Mouse (Mus musculus) limb, embryonic 10.5 days (tissue): ENCODE results near the gene Fzd2. TPM values are rescaled to one million over a fixed set of nuclear protein-coding genes. Genes with fewer than 3 reads are reported as not detected.

Experiments
- DNase-seq: peaks from one replicate; pipeline ENCODE4 v3.0.0-alpha.2; 2017; ENCODE audit warnings: low spot score
- H3K27ac ChIP-seq: fragments of 300-500 bp; sonication (generic); 2 replicates; pipeline ENCODE4 v1.5.1; 2016; ENCODE audit warnings: mild to moderate bottlenecking
- H3K27me3 ChIP-seq: fragments of 300-500 bp; sonication (generic); 2 replicates; pipeline ENCODE4 v1.6.1; 2016; ENCODE audit warnings: low read depth, mild to moderate bottlenecking; ENCODE audit not compliant: poor library complexity, severe bottlenecking
- H3K36me3 ChIP-seq: fragments of 300-500 bp; sonication (generic); 2 replicates; pipeline ENCODE4 v1.6.1; 2016; ENCODE audit warnings: mild to moderate bottlenecking, moderate library complexity
- H3K4me1 ChIP-seq: fragments of 300-500 bp; sonication (generic); 2 replicates; pipeline ENCODE4 v1.6.1; 2016
- H3K4me3 ChIP-seq: fragments of 300-500 bp; sonication (generic); 2 replicates; pipeline ENCODE4 v1.5.1; 2016; ENCODE audit warnings: mild to moderate bottlenecking, moderate library complexity
- H3K9me3 ChIP-seq: fragments of 300-500 bp; sonication (generic); replicated peaks from 2 replicates; pipeline ENCODE4 v1.6.1; 2016; ENCODE audit warnings: mild to moderate bottlenecking
- WGBS: fragments of 180-500 bp; shearing (Covaris S2); methylation state at CpG from one replicate; pipeline ENCODE4 v1.1.7; 2016; 5-methylcytosine and 5-hydroxymethylcytosine counted together
- polyA plus RNA-seq: library from polyadenylated mRNA; unstranded; fragments of >200 nt; fragmentation: Nextera tagmentation; extraction: Ambion mirVana; gene quantifications from 2 replicates; pipeline ENCODE4 v1.2.1, GENCODE M21; 2016

Gene Fzd2
- polyA plus RNA-seq, 1 experiment from 2014 or later: 59.8 TPM

DNA sequence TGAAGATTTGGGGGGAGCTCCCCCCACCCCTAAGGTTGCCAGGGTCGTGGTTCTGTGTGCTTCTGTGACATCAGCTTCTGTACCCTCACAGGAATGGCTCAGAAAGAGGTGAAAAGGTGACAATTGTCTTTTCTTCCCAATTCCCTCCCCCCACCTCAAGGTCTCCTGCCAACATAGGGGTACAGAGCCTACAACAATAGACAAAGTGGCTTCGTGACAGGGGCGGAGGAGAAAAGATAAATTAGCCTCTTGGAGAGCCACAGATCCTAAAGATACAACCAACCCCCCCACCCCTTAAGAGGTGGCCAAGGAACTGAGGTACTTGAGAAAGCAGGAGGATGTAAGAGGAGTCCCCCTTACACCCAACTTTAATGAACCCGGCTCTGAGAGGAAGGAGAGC lies 4.5 kb downstream of the Fzd2 start:
- H3K36me3 ChIP-seq: peaks cover 19% of the 10 kb centered on the region
- peak overlapping the region; percentile 99 for H3K27ac ChIP-seq
- no peaks in the 10 kb centered on the region for H3K9me3 ChIP-seq
- no peaks in the 10 kb centered on the region for H3K27me3 ChIP-seq
- no peak for DNase-seq
- WGBS: 16% methylated on average over 4 of the region's 4 CpGs
- peaks cover 48% of the 10 kb centered on the region for H3K4me1 ChIP-seq
- H3K4me3 ChIP-seq: peak overlapping the region; percentile 87

DNA sequence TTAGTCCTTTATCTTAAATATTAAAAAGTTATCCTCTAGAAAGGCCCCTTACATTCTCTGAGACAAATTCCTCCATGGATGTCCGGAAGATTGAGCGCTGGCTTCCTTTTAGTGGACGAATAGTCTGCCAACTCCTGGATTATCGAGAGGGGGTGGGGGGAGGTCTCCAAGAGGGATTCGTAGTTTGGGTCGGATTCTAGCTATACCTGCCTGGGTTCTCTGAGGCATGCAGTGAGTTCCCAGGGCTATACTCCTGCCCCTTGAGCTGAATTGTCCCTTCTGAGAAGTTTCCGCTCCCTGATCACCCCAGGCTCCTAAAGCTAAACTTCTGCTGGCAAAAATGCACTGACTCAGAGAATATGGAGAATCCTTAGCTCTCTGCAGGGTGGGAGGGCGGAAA lies 5.3 kb downstream of the Fzd2 start:
- Histone ChIP-seq H3K4me1 (peaks cover 48% of the 10 kb centered on the region), H3K9me3 (no peaks in the 10 kb centered on the region), H3K36me3 (peaks cover 19% of the 10 kb centered on the region), H3K4me3 (peak overlapping the region; percentile 87), H3K27me3 (no peaks in the 10 kb centered on the region), H3K27ac (peak overlapping the region; percentile 99)
- no peak for DNase-seq
- 50% methylated on average over 8 of the region's 8 CpGs for WGBS

DNA sequence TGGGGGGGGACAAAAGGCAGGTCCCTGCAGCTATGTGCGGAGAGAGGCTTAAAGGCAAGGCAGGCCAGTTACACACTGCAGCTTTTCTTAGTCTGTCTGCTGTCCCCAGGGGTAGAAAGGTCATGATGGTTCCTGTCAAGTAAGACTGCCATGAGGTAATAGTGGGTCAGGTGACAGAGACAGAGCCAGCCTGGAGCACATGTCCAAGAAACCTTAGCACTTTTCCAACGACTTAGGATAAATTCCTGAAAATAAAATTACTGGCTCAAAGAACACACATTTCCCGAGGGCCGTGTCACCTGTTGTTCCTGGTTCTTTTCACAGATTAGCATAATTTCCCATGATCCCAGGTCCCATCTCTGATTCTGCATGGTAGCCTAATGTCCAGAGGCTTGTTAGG lies 6.1 kb downstream of the Fzd2 start:
- H3K36me3 ChIP-seq: peaks cover 18% of the 10 kb centered on the region
- peak overlapping the region; percentile 87 for H3K4me3 ChIP-seq
- no peaks in the 10 kb centered on the region for H3K27me3 ChIP-seq
- 21% methylated on average over 4 of the region's 4 CpGs for WGBS
- H3K9me3 ChIP-seq: no peaks in the 10 kb centered on the region
- H3K27ac ChIP-seq: peak overlapping the region; percentile 99
- no peak for DNase-seq
- peaks cover 48% of the 10 kb centered on the region for H3K4me1 ChIP-seq

DNA sequence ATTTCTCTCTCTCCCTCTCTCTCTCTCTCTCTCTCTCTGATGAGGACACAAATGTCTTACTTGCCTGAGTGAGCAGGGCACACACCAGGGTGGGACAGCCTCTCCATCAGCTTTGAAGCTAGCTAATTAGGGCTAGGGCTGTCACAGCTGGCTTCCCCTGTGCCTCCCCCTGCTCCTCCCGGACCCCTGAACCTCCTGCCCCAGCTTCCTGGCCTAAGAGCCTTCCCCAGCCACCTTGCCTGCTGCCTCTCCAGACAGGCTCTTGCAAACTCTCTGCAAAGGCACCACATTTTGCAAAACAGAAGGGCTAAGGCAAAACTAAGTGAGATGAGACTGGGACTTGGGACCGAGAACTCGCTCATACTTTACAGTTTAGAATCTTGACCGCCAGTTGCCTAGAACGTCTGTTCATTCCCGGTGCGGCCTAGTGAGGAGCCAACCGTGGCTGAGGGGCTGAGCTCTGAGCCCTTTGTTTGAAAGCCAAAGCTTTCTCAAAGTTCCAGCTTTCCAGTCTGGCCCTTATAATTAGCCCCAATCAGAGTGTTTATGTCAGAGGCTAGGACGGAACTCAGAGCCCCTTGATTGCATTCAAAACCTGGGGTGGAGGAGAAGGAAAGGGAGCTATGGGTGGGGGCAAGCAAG lies 6.6 kb downstream of the Fzd2 start:
- H3K4me1 ChIP-seq: peaks cover 48% of the 10 kb centered on the region
- H3K27me3 ChIP-seq: no peaks in the 10 kb centered on the region
- H3K9me3 ChIP-seq: no peaks in the 10 kb centered on the region
- 6% methylated on average over 9 of the region's 9 CpGs for WGBS
- H3K36me3 ChIP-seq: peaks cover 12% of the 10 kb centered on the region
- DNase-seq: peak; percentile 59
- peak overlapping the region; percentile 87 for H3K4me3 ChIP-seq
- H3K27ac ChIP-seq: peak overlapping the region; percentile 99

DNA sequence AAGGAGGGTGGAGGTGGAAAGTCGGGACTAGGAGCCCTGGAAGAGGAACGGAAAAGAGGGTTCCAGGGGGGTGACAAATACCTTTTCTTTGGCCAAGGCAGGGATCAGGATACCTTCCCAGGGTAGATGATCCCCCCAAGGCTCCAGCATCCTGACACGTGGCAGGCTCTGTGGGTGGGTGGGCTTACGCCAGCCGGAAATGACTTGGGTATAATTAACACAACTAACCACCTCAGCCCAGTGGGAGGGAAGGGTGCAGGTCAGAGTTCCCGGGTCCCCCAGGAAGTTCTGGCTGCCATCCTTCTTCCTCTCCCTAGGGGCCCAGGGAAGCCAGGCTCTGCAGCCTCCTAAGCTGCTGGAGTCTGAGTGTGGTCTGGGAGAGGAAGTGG lies 7.1 kb downstream of the Fzd2 start:
- 5% methylated on average over 6 of the region's 6 CpGs for WGBS
- peak overlapping the region; percentile 87 for H3K4me3 ChIP-seq
- no peaks in the 10 kb centered on the region for H3K9me3 ChIP-seq
- peak; percentile 46 for DNase-seq
- H3K4me1 ChIP-seq: peaks cover 48% of the 10 kb centered on the region
- peaks cover 7% of the 10 kb centered on the region for H3K36me3 ChIP-seq
- peak overlapping the region; percentile 99 for H3K27ac ChIP-seq
- no peaks in the 10 kb centered on the region for H3K27me3 ChIP-seq

DNA sequence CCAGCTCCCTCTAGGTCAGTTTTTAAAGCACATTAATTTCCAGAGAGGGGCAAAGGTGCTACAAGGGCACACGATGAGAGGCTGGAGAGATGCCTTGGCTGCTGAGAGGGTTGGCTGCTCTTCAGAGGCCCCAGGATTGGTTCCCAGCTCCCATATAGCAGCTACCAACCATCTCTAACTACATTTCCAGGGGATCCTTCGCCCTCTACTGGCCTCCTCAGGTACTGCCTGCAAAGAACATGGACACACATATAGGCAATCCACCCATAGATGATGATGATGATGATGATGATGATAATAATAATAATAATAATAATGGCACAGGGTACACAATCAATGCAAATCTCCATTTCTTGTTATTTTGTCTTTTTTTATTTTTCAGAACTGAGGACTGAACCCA lies 15.3 kb downstream of the Fzd2 start:
- DNase-seq: no peak
- WGBS: 68% methylated on average over 2 of the region's 2 CpGs
- H3K27ac ChIP-seq: no peak overlapping the region
- peaks cover 3% of the 10 kb centered on the region; the same call in 1 of the 2 replicates for H3K9me3 ChIP-seq
- H3K27me3 ChIP-seq: no peaks in the 10 kb centered on the region
- peaks cover 19% of the 10 kb centered on the region for H3K4me1 ChIP-seq
- H3K4me3 ChIP-seq: no peak overlapping the region
- peaks cover 10% of the 10 kb centered on the region for H3K36me3 ChIP-seq

DNA sequence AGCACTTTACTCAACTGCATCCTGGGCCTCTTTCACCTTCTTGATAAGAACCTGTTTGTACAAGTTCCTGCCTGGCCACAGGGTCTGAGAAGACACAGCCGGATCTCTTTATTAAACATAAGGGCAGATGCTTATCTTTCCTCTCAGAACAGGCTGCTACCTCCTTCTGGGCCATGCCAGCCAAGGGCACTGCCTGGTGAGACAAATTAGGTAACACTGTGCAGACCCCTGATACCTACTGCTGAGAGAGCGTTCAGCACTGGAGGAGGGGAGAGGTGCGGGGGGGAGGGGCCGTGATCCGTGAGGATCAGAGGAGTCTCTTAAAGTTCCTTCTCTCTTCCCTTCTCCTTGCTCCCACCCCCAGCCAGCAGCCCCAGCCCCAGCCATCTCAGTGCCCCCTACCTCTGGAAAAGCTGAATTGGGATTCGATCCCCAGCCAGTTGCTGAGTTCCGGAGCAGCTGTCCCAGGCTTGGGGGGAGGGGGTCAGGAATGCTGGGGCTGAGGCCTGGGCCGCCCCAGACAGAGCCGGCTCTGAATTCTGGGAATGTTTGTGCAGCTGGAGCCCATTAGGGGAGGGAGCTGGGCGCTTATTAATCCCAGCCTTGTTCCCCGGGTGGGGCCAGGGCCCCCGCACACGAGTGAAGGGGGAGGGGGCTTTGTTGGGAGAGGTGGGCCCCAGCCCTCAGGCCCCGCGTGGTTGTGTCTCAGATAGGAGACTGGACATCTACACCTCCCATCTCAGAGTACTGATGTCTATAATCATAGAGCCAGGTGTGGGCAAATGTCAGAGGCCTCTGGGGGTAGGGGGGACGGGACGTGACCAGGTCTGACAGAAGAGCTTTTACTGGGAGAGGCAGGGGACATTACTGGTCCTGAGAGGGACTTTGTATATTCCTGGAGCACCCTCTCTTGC lies 19.9 kb downstream of the Fzd2 start:
- peak overlapping the region; percentile 31 for H3K4me3 ChIP-seq
- H3K4me1 ChIP-seq: peaks cover 56% of the 10 kb centered on the region
- H3K36me3 ChIP-seq: peaks cover 4% of the 10 kb centered on the region
- H3K9me3 ChIP-seq: peaks cover 3% of the 10 kb centered on the region; the same call in 1 of the 2 replicates
- DNase-seq: peak; percentile 93
- H3K27me3 ChIP-seq: no peaks in the 10 kb centered on the region
- peak overlapping the region; percentile 92 for H3K27ac ChIP-seq
- 2% methylated on average over 17 of the region's 17 CpGs for WGBS

DNA sequence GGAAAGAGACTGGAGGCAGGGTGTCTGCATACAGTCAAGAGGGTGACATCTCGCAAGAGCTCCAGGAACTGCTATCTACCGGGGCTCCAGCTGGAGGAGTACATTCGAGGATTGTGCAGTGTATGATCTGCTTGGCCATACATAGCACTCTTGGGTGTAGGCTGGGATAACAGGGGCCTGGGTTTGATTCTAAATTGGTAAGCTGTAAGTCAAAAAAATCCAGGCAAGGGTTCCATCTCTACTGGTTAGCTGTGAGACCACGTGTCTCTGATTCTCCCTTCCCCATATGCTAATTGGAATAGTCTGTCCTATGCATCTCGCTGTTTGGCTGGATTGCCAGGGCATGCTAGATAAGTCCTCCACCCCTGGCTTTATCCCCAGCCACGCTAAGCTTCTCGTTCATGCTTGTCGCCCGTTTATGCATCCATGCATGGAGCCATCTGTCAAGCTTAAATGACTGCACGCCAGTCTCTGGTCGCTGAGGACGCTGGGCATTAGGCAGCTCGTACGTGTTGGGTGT lies 20.8 kb downstream of the Fzd2 start:
- peak; percentile 55 for DNase-seq
- WGBS: 35% methylated on average over 14 of the region's 14 CpGs
- Histone ChIP-seq H3K4me3 (peak overlapping the region; percentile 11), H3K9me3 (no peaks in the 10 kb centered on the region), H3K36me3 (no peaks in the 10 kb centered on the region), H3K27me3 (no peaks in the 10 kb centered on the region), H3K27ac (peak overlapping the region; percentile 92), H3K4me1 (peaks cover 64% of the 10 kb centered on the region)

DNA sequence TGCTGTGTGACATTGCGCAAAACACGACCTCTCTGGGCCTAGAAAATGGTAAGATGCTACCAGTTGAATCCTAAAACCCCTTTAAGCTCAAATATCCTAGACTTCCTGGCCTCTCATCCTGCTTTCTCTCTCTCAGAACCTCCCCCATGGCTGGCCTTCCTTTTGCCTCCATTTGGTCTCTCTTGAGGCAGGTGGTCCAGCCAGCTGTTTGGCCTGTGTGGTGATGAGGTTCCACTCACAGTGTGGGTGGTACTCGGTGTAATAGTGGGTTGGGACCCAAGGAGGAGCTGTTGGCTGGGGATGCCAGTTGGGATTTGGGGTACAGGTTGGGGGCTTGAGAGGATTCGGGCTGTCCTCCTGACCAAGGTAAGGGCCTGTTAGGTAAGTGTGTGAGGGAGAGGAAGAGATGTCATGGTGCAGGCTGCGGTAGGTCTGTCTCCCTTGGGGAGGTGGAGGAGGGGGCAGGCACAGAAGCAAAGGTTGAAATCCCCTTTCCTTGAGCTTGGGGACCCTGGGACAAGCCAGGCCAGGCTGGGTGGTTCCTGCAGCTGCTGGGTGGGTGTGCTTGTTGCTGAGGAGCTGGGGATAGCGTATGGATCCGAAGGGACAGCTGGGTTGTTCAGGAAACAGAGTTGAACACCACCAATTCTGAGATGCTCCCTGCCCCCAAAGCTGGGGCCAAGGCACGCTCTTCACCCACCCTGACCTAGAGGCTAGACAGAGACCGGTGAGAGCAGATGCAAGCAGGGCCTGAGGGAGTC lies 23.2 kb downstream of the Fzd2 start:
- DNase-seq: no peak
- H3K4me1 ChIP-seq: peaks cover 88% of the 10 kb centered on the region
- no peaks in the 10 kb centered on the region for H3K27me3 ChIP-seq
- H3K4me3 ChIP-seq: no peak overlapping the region
- H3K27ac ChIP-seq: peak overlapping the region; percentile 75
- no peaks in the 10 kb centered on the region for H3K36me3 ChIP-seq
- 83% methylated on average over 9 of the region's 9 CpGs for WGBS
- no peaks in the 10 kb centered on the region for H3K9me3 ChIP-seq

DNA sequence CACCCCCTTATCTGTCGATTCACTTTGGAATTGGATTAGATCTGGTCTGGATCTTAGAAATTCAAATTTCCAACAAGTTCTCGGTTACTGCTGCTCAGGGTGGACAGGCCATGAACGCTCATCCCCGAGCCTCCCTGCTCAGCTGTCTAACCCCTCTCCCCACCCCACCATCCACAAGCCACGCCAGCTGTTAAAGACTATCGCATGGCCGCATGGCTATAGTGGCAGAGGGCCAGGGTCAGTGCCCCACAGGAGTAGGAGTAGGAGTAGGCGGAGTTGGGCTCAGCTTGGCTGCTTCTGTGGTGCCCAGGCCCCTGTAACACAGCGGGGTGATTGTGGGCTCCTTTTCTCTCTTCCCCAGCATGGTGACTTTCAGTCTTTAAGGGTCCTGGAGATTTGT lies 24.3 kb downstream of the Fzd2 start:
- no peak overlapping the region for H3K4me3 ChIP-seq
- 79% methylated on average over 9 of the region's 9 CpGs for WGBS
- no peak for DNase-seq
- no peaks in the 10 kb centered on the region for H3K36me3 ChIP-seq
- H3K4me1 ChIP-seq: peaks cover 90% of the 10 kb centered on the region
- H3K27ac ChIP-seq: peak overlapping the region; percentile 69
- H3K9me3 ChIP-seq: no peaks in the 10 kb centered on the region
- H3K27me3 ChIP-seq: no peaks in the 10 kb centered on the region

DNA sequence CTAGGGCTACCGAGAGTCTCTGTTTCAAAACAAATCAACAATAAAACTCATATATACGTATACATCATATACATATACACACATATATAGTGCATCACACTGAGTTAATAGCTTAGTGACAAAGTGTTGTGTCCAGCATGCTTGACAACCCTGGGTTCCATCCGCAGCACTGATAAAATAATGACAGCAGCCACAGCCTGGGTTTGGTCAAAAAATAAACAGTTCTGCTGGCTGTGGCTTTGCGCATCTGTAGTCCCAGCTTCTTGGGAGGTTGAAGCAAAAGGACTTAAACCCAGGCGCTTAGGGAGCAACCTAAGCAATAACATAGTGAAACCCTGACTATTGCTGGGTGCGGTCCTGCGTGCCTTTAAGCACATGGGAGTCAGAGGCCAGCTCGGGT lies 25.2 kb downstream of the Fzd2 start:
- Histone ChIP-seq H3K36me3 (no peaks in the 10 kb centered on the region), H3K4me3 (no peak overlapping the region), H3K27me3 (no peaks in the 10 kb centered on the region), H3K4me1 (peaks cover 85% of the 10 kb centered on the region), H3K27ac (peak overlapping the region; percentile 88; the same call in 1 of the 2 replicates), H3K9me3 (no peaks in the 10 kb centered on the region)
- 62% methylated on average over 8 of the region's 8 CpGs for WGBS
- no peak for DNase-seq

DNA sequence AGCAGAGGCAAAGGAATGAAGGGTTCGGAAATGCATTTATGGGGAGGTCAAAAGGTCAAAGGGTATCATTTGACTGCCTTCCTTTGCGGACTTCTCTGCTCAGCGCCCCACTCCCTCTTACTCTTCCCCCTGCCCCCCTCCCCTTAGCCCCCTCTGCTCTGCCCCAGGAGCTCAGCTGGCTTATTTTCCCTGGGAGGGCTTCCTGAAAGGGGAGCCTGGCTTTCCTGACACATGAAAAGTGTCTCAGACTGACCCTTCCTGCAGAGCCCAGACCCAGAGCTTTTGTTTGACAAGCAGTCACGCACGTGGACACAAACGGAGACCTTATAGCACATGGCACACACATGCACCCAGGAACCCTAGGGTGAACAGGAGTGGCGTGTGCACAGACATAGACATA lies 26.5 kb downstream of the Fzd2 start:
- DNase-seq: peak; percentile 57
- no peaks in the 10 kb centered on the region for H3K27me3 ChIP-seq
- peaks cover 71% of the 10 kb centered on the region for H3K4me1 ChIP-seq
- 8% methylated on average over 7 of the region's 7 CpGs for WGBS
- no peaks in the 10 kb centered on the region for H3K9me3 ChIP-seq
- H3K4me3 ChIP-seq: peak overlapping the region; percentile 28
- H3K36me3 ChIP-seq: no peaks in the 10 kb centered on the region
- H3K27ac ChIP-seq: peak overlapping the region; percentile 88
